Mouse (Mus musculus) heart, postnatal 0 days (tissue): ENCODE data around the gene Chit1. TPM values are rescaled to one million over a fixed set of nuclear protein-coding genes. Genes with fewer than 3 reads are reported as not detected.
A peak's percentile ranks its signal among the peaks of the same experiment; 100 is the strongest.

ENCODE experiments used
- ATAC-seq: fragments of 200-750 bp; cut with Nextera tagmentation; 2 replicates; pipeline ENCODE4 v1.8.0; 2017; ENCODE audit warnings: low read depth, moderate number of reproducible peaks, moderate library complexity; ENCODE audit not compliant: insufficient read depth
- DNase-seq: peaks from one replicate; pipeline ENCODE4 v3.0.0-alpha.2; 2016; ENCODE audit warnings: low spot score
- H3K27ac ChIP-seq: fragments of 300-500 bp; sonication (generic); 2 replicates; pipeline ENCODE4 v1.5.1; 2014; ENCODE audit warnings: low read depth, mild to moderate bottlenecking
- H3K27me3 ChIP-seq: fragments of 300-500 bp; sonication (generic); 2 replicates; pipeline ENCODE4 v1.6.1; 2014; ENCODE audit warnings: low read length, mixed read lengths; ENCODE audit not compliant: control insufficient read depth, insufficient read depth
- H3K36me3 ChIP-seq: fragments of 300-500 bp; sonication (generic); replicated peaks from 2 replicates; pipeline ENCODE4 v1.6.1; 2014; ENCODE audit warnings: low read length, mixed read lengths; ENCODE audit not compliant: control insufficient read depth, insufficient read depth
- H3K4me1 ChIP-seq: fragments of 300-500 bp; sonication (generic); 2 replicates; pipeline ENCODE4 v1.6.1; 2014; ENCODE audit warnings: antibody characterized with exemption; ENCODE audit not compliant: control insufficient read depth, insufficient read depth
- H3K4me2 ChIP-seq: fragments of 300-500 bp; sonication (generic); 2 replicates; pipeline ENCODE4 v1.6.1; 2014; ENCODE audit warnings: low read depth, mild to moderate bottlenecking, low read length, moderate library complexity
- H3K4me3 ChIP-seq: fragments of 300-500 bp; sonication (generic); 2 replicates; pipeline ENCODE4 v1.5.1; 2014; ENCODE audit warnings: low read depth, low read length
- H3K9ac ChIP-seq: fragments of 300-500 bp; sonication (generic); replicated peaks from 2 replicates; pipeline ENCODE4 v1.6.1; 2014; ENCODE audit warnings: low read depth, low read length, mixed read lengths
- H3K9me3 ChIP-seq: fragments of 300-500 bp; sonication (generic); replicated peaks from 2 replicates; pipeline ENCODE4 v1.6.1; 2016; ENCODE audit warnings: low read length; ENCODE audit not compliant: control insufficient read depth
- CTCF ChIP-seq: IDR thresholded peaks from 2 replicates; pipeline ENCODE4 v1.5.1; 2016; ENCODE audit warnings: antibody characterized with exemption, control low read depth, low read depth
- EP300 ChIP-seq: IDR thresholded peaks from 2 replicates; pipeline ENCODE4 v1.6.1; 2016; ENCODE audit warnings: antibody characterized with exemption, low read depth
- WGBS: fragments of 180-500 bp; shearing (Covaris S2); extraction: QIAGEN DNeasy Blood & Tissue Kit; methylation state at CpG from one replicate; pipeline ENCODE4 v1.1.7; 2014; 5-methylcytosine and 5-hydroxymethylcytosine counted together
- polyA plus RNA-seq: library from polyadenylated mRNA; unstranded; fragments of >200 nt; fragmentation: Nextera tagmentation; extraction: Ambion mirVana; gene quantifications from 2 replicates; pipeline ENCODE4 v1.2.1, GENCODE M21; 2015
- total RNA-seq: library from RNA; depleted of rRNA; stranded (reverse); fragments of >200 nt; gene quantifications from 2 replicates; pipeline ENCODE4 v1.2.3, GENCODE M21; 2014; ENCODE audit warnings: low replicate concordance

Chit1 gene
- total and polyA plus RNA-seq, 2 experiments from 2014 or later: 0.19 to 0.76 TPM

GRCm38 (mm10) chr1:134114730-134115129 lies 3.7 kb downstream of the Chit1 start:
- 66% methylated on average over 13 of the region's 13 CpGs for WGBS
- ATAC-seq (no peak), DNase-seq (no peak)
- Histone ChIP-seq H3K4me2 (no peak overlapping the region), H3K9me3 (no peaks in the 10 kb centered on the region), H3K4me3 (no peak overlapping the region), H3K4me1 (no peaks in the 10 kb centered on the region), H3K36me3 (no peaks in the 10 kb centered on the region), H3K27ac (no peak overlapping the region), H3K9ac (no peak overlapping the region), H3K27me3 (no peaks in the 10 kb centered on the region)
- TF ChIP-seq EP300 (no peak), CTCF (no peak)

DNA sequence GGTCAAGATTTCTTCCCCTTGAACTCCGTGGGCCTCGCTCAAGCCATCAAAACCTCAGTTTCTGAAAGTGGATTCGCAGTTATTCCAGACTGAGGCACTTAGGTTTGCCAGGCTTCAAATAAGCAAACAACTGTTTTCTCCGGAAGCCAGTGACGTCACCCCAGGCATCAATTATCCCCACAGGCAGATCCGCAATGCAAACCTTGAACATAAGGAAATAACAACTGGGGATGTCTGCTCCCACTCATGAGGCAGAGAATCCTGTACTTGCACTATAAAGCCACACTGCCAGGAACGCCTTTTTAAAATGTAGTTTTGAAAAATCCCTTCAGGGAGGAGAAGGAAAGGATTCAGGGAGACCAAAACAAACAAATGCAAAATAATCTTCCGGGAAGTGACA lies 4.4 kb downstream of the Chit1 start:
- H3K9me3 ChIP-seq: no peaks in the 10 kb centered on the region
- DNase-seq: no peak
- TF ChIP-seq CTCF (no peak), EP300 (no peak)
- H3K4me3 ChIP-seq: no peak overlapping the region
- no peaks in the 10 kb centered on the region for H3K36me3 ChIP-seq
- no peak overlapping the region for H3K9ac ChIP-seq
- no peak overlapping the region for H3K4me2 ChIP-seq
- no peak overlapping the region for H3K27ac ChIP-seq
- H3K4me1 ChIP-seq: no peaks in the 10 kb centered on the region
- ATAC-seq: no peak
- H3K27me3 ChIP-seq: no peaks in the 10 kb centered on the region
- 70% methylated on average over 8 of the region's 8 CpGs for WGBS

GRCm38 (mm10) chr1:134117110-134117509 lies 6.1 kb downstream of the Chit1 start:
- Histone ChIP-seq H3K27me3 (no peaks in the 10 kb centered on the region), H3K4me3 (no peak overlapping the region), H3K36me3 (no peaks in the 10 kb centered on the region), H3K27ac (no peak overlapping the region), H3K9ac (no peak overlapping the region), H3K9me3 (no peaks in the 10 kb centered on the region), H3K4me1 (no peaks in the 10 kb centered on the region), H3K4me2 (no peak overlapping the region)
- TF ChIP-seq EP300 (no peak), CTCF (no peak)
- no peak for ATAC-seq
- DNase-seq: no peak
- WGBS: 44% methylated on average over 5 of the region's 5 CpGs

- H3K27me3 ChIP-seq: no peaks in the 10 kb centered on the region
- peak; percentile 64 for DNase-seq
- H3K4me3 ChIP-seq: no peak overlapping the region
- WGBS: 4% methylated on average over 5 of the region's 5 CpGs
- peak; percentile 39 for ATAC-seq
- H3K9me3 ChIP-seq: no peaks in the 10 kb centered on the region
- no peak overlapping the region for H3K9ac ChIP-seq
- no peaks in the 10 kb centered on the region for H3K4me1 ChIP-seq
- no peak overlapping the region for H3K27ac ChIP-seq
- no peaks in the 10 kb centered on the region for H3K36me3 ChIP-seq
- no peak overlapping the region for H3K4me2 ChIP-seq
- TF ChIP-seq CTCF: peak; percentile 90
- TF ChIP-seq EP300: no peak
Observed at GRCm38 (mm10) chr1:134120179-134120578, 9.1 kb downstream of the Chit1 start.

- Histone ChIP-seq H3K4me1 (no peaks in the 10 kb centered on the region), H3K9me3 (no peaks in the 10 kb centered on the region)
- DNase-seq: no peak
Observed at GRCm38 (mm10) chr1:134122195-134122594, 11.2 kb downstream of the Chit1 start.

GRCm38 (mm10) chr1:134133316-134133715 lies 22.3 kb downstream of the Chit1 start:
- ATAC-seq: no peak
- WGBS: 54% methylated on average over 11 of the region's 11 CpGs
- Histone ChIP-seq H3K36me3 (no peaks in the 10 kb centered on the region), H3K27ac (no peak overlapping the region), H3K27me3 (no peaks in the 10 kb centered on the region), H3K4me2 (no peak overlapping the region), H3K9ac (no peak overlapping the region), H3K4me1 (no peaks in the 10 kb centered on the region), H3K4me3 (no peak overlapping the region), H3K9me3 (no peaks in the 10 kb centered on the region)
- TF ChIP-seq CTCF (no peak), EP300 (no peak)
- DNase-seq: no peak

More at GRCm38 (mm10) chr1:134122195-134122594, 11.2 kb downstream of the Chit1 start:
- ATAC-seq: no peak
- H3K9ac ChIP-seq: no peak overlapping the region
- TF ChIP-seq CTCF: peak; percentile 57
- no peak for TF ChIP-seq EP300
- no peak overlapping the region for H3K4me2 ChIP-seq
- no peak overlapping the region for H3K27ac ChIP-seq
- H3K4me3 ChIP-seq: no peak overlapping the region
- H3K36me3 ChIP-seq: no peaks in the 10 kb centered on the region
- H3K27me3 ChIP-seq: no peaks in the 10 kb centered on the region
- WGBS: 54% methylated on average over 9 of the region's 9 CpGs
